Mouse (Mus musculus) left cerebral cortex, postnatal 14 days (tissue): ENCODE results near the gene Plcg2. TPM values are rescaled to one million over a fixed set of nuclear protein-coding genes. Genes with fewer than 3 reads are reported as not detected.

Experiments used
- DNase-seq, 2 experiments: peaks; one replicate each; pipeline ENCODE4 v3.0.0; 2021 to 2022; ENCODE audit warnings: low spot score in 2 of 2, mixed read lengths in 1 of 2
- intact Hi-C: fragments of 180-260 bp; cut with DNase I; formaldehyde crosslinking; loops from one replicate; pipeline ENCODE4 v1.15.1; 2025
- total RNA-seq, 2 experiments: library from RNA; stranded (reverse); gene quantifications; 2 replicates each; pipeline ENCODE4 v1.2.3; 2021

Plcg2 gene
- total RNA-seq, 2 experiments from 2014 or later, result 2.9 TPM

GRCm38 (mm10) chr8:117600839-117601238 lies 102.7 kb downstream of the Plcg2 start:
- peak in 1 of 2 experiments; percentile 24 for DNase-seq
- intact Hi-C loops, result no loop called here

GRCm38 (mm10) chr8:117604101-117604500 lies 106.0 kb downstream of the Plcg2 start:
- intact Hi-C loops, result no loop called here

GRCm38 (mm10) chr8:117604671-117605070 lies 106.6 kb downstream of the Plcg2 start:
- intact Hi-C loops, result no loop called here
- no peak for DNase-seq

More at GRCm38 (mm10) chr8:117604101-117604500, 106.0 kb downstream of the Plcg2 start:
- no peak for DNase-seq

GRCm38 (mm10) chr8:117605201-117605600 lies 107.1 kb downstream of the Plcg2 start:
- DNase-seq, result no peak
- intact Hi-C loops, result no loop called here

GRCm38 (mm10) chr8:117610506-117610905 lies 112.4 kb downstream of the Plcg2 start:
- intact Hi-C loops, result no loop called here
- no peak for DNase-seq

- intact Hi-C loops, result no loop called here
- no peak for DNase-seq
Measured at GRCm38 (mm10) chr8:117612861-117613260, 114.8 kb downstream of the Plcg2 start.

- intact Hi-C loops, result loop anchor here (10.0 kb wide), 1 partner anchor 1759 kb away; no protein-coding TSS in a partner anchor
- DNase-seq, result peak; percentile 72 to 76
Measured at GRCm38 (mm10) chr8:117626040-117626838, 128.1 kb downstream of the Plcg2 start.

- DNase-seq, result no peak
- intact Hi-C loops, result loop anchor here (10.0 kb wide), 1 partner anchor 1758 kb away; no protein-coding TSS in a partner anchor
Measured at GRCm38 (mm10) chr8:117627096-117627495, 129.0 kb downstream of the Plcg2 start.

GRCm38 (mm10) chr8:117632532-117632931 lies 134.4 kb downstream of the Plcg2 start:
- intact Hi-C loops, result no loop called here
- no peak for DNase-seq

- intact Hi-C loops, result no loop called here
- no peak for DNase-seq
Measured at GRCm38 (mm10) chr8:117634406-117634805, 136.3 kb downstream of the Plcg2 start.

- intact Hi-C loops, result no loop called here
- no peak for DNase-seq
Measured at GRCm38 (mm10) chr8:117637462-117637861, 139.4 kb downstream of the Plcg2 start.

GRCm38 (mm10) chr8:117639631-117640030 lies 141.5 kb downstream of the Plcg2 start:
- no peak for DNase-seq
- intact Hi-C loops, result loop anchor here (10.0 kb wide), 1 partner anchor 225 kb away; no protein-coding TSS in a partner anchor

- intact Hi-C loops, result loop anchor here (10.0 kb wide), 1 partner anchor 219 kb away; no protein-coding TSS in a partner anchor
- no peak for DNase-seq
Measured at GRCm38 (mm10) chr8:117645486-117645885, 147.4 kb downstream of the Plcg2 start.

GRCm38 (mm10) chr8:117646020-117646419 lies 147.9 kb downstream of the Plcg2 start:
- peak; percentile 83 to 86 for DNase-seq
- intact Hi-C loops, result loop anchor here (10.0 kb wide), 1 partner anchor 219 kb away; no protein-coding TSS in a partner anchor

- intact Hi-C loops, result loop anchor here (10.0 kb wide), 1 partner anchor 218 kb away; no protein-coding TSS in a partner anchor
- no peak for DNase-seq
Measured at GRCm38 (mm10) chr8:117646440-117646839, 148.3 kb downstream of the Plcg2 start.

GRCm38 (mm10) chr8:117652318-117652717 lies 154.2 kb downstream of the Plcg2 start:
- no peak for DNase-seq
- intact Hi-C loops, result no loop called here

GRCm38 (mm10) chr8:117658990-117659389 lies 160.9 kb downstream of the Plcg2 start:
- intact Hi-C loops, result no loop called here
- no peak for DNase-seq

GRCm38 (mm10) chr8:117660358-117661031 lies 162.4 kb downstream of the Plcg2 start:
- peak; percentile 61 to 68 for DNase-seq
- intact Hi-C loops, result no loop called here

GRCm38 (mm10) chr8:117667349-117668124 lies 169.4 kb downstream of the Plcg2 start:
- no peak for DNase-seq
- intact Hi-C loops, result no loop called here

GRCm38 (mm10) chr8:117670461-117670860 lies 172.4 kb downstream of the Plcg2 start:
- intact Hi-C loops, result no loop called here
- DNase-seq, result no peak
